Mouse (Mus musculus): ENCODE measurements around the gene Gm6465. TPM values are rescaled to one million over a fixed set of nuclear protein-coding genes. Genes with fewer than 3 reads are reported as not detected.
"Not testable (repeated sequence)": the region's sequence is repeated elsewhere in the genome, so short reads cannot be mapped to it uniquely, and the experiment has no call there.

The Gm6465 gene
- not detected in 2 replicates for polyA plus RNA-seq (2015; fragmentation: Nextera tagmentation; extraction: Ambion mirVana)

DNA sequence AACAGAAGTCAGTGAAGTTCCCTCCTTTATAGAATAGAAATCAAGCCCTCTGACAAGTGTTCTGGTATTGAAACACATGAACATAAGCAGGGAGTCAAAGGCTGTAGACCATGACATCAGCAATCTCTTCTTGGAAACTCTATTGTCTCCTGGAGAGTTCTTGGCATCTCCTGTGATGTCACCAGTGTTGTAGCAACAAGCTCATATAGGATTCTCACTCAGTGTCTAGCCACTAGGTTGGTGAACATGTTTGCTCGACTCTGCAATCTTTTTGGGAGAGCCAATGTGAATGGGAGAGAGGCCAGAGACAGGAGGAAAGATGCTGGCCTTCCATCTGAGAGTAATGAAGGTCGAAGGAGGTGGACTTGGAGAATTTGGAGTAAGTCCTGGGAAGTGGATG is at the start of gene Gm6465:
Gene Gm6465 (plus strand): TSS at position 301 of the 400 bp plus-strand sequence.
- not testable (repeated sequence) for H3K4me2 ChIP-seq (replicated peaks; ENCODE audit: low read depth, low read length); ATAC-seq; H3K27ac ChIP-seq (ENCODE audit: low read length); H3K4me1 ChIP-seq (ENCODE audit: insufficient read depth, low read depth, low read length); H3K9ac ChIP-seq (replicated peaks; ENCODE audit: low read depth); H3K4me3 ChIP-seq (ENCODE audit: low read depth, low read length); H3K36me3 ChIP-seq (ENCODE audit: insufficient read depth, low read length); H3K27me3 ChIP-seq (replicated peaks; ENCODE audit: insufficient read depth, low read length); H3K9me3 ChIP-seq (ENCODE audit: low read length); DNase-seq (ENCODE audit: low spot score)
- 52% methylated on average over 2 of the region's 2 CpGs for WGBS

DNA sequence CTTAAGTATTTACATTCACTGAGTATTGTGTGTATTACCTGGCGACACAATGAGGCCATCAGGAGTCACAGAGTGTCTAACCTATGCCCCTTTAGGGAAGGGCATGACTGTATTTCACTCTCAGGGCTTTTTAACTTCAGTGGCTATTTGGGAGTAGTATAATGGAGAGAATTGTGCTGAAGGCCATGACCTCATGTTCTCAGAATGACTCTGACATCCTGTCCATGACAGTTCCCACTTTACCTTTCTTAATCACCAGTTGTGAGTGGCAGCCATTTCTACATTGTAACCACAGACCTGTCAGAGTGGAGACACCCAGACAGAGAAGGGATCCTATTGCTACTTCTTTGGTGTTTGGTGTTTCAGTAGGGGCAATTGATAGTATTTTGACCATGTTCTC is 485 bp downstream of the Gm6465 start:
- H3K9me3 ChIP-seq (ENCODE audit: low read length); H3K4me1 ChIP-seq (ENCODE audit: insufficient read depth, low read depth, low read length); ATAC-seq; H3K27ac ChIP-seq (ENCODE audit: low read length); DNase-seq (ENCODE audit: low spot score); H3K9ac ChIP-seq (replicated peaks; ENCODE audit: low read depth); H3K27me3 ChIP-seq (replicated peaks; ENCODE audit: insufficient read depth, low read length); H3K4me3 ChIP-seq (ENCODE audit: low read depth, low read length); H3K4me2 ChIP-seq (replicated peaks; ENCODE audit: low read depth, low read length); H3K36me3 ChIP-seq (ENCODE audit: insufficient read depth, low read length): not testable (repeated sequence)
- WGBS = 44% methylated on average over 1 of the region's 1 CpGs

DNA sequence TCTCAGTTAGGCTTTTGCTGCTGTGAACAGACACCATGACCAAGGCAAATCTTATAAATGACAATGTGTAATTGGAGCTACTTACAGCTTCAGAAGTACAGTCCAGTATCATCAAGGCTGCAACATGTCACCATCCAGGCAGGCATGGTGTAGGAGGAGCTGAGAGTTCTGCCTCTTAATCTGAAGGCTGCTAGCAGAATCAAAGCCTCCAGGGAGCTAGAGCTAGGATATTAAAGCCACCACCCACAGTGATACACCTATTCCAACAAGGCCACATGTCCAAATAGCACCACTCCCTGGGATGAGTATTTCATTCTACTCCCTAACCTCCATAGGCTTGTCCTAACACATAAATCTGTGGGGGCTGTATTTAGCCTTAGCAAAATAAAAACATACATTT is 12.6 kb downstream of the Gm6465 start:
- DNase-seq (ENCODE audit: low spot score); H3K4me2 ChIP-seq (replicated peaks; ENCODE audit: low read depth, low read length); H3K27me3 ChIP-seq (replicated peaks; ENCODE audit: insufficient read depth, low read length); H3K9ac ChIP-seq (replicated peaks; ENCODE audit: low read depth); ATAC-seq; H3K4me3 ChIP-seq (ENCODE audit: low read depth, low read length); H3K27ac ChIP-seq (ENCODE audit: low read length); H3K4me1 ChIP-seq (ENCODE audit: insufficient read depth, low read depth, low read length); H3K9me3 ChIP-seq (ENCODE audit: low read length); H3K36me3 ChIP-seq (ENCODE audit: insufficient read depth, low read length): not testable (repeated sequence)

Other genes with a start within 250 kb of the Gm6465 start
- gene Gm8922, start 163.6 kb upstream of the Gm6465 start, polyA plus RNA-seq (2015; fragmentation: Nextera tagmentation; extraction: Ambion mirVana) = not detected in 2 replicates
- gene Gm8926, start 75.0 kb upstream of the Gm6465 start, polyA plus RNA-seq (2015; fragmentation: Nextera tagmentation; extraction: Ambion mirVana) = not detected in 2 replicates
- gene 4933402N22Rik, start 72.5 kb downstream of the Gm6465 start, polyA plus RNA-seq (2015; fragmentation: Nextera tagmentation; extraction: Ambion mirVana) = not detected in 2 replicates

Measured in lung, postnatal 0 days (tissue).